Mouse (Mus musculus) adrenal gland, postnatal 36 days (tissue): ENCODE measurements at regions not wholly inside any gene's neighbourhood (a gene's known extent, or its start where the extent isn't known, plus 50 kb on each side); places are given as distances from the start of the nearest gene placed in this dataset.

Experiments used
- DNase-seq, 2 experiments: peaks; one replicate each; pipeline ENCODE4 v3.0.0; 2021; ENCODE audit warnings: mixed read lengths in 1 of 2

GRCm38 (mm10) chr11:85966207-85966606 lies 80.0 kb downstream of the Tbx4 start:
- DNase-seq: no peak

GRCm38 (mm10) chr11:85970287-85970686 lies 84.1 kb downstream of the Tbx4 start:
- no peak for DNase-seq

GRCm38 (mm10) chr11:85972385-85972784 lies 86.2 kb downstream of the Tbx4 start:
- peak; percentile 68 to 83 for DNase-seq

- no peak for DNase-seq
Measured at GRCm38 (mm10) chr11:85973736-85974135, 87.5 kb downstream of the Tbx4 start.

- DNase-seq: no peak
Measured at GRCm38 (mm10) chr11:85976693-85977434, 90.6 kb downstream of the Tbx4 start.

GRCm38 (mm10) chr11:85980388-85980787 lies 94.2 kb downstream of the Tbx4 start:
- DNase-seq: no peak

DNA sequence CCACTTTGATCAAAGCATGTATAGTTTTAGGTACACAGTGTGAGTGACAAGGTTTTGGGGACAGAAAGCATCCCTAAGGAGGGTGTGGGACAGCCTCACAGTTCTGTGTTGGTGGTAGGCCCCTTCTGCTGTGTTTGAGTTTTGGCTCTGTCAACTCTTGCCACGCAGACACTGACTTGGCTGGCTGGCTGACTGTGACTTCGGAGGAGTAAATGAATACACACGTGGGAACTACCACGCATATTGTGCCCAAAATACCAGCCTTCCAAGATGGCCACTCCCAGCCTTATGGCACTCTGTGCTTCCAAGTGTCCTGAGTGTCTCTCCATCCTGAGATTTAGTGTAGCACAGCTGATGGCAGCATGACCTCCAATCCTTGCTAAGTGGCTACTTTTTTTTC lies 95.3 kb downstream of the Tbx4 start:
- DNase-seq: no peak

DNA sequence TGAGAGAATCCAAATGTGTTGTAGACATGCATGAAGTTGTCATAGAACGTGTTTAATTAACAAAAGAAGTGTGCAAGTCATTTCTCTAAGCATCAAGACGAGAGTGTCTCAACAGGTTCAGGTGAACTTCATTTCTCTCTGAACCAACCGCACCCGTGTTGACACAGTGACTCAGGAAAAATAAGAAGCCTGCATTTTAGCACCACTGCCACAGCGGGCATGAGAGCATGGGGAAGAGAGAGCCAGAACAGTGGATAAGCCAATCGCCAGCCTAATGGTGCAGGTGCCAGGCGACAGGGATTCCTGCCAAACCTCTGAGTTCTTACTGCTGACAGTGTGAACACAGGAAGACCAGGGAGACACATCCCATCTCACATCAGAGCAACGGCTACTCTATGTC lies 100.1 kb downstream of the Tbx4 start:
- DNase-seq: no peak

- DNase-seq: no peak
Measured at GRCm38 (mm10) chr11:85987181-85987580, 101.0 kb downstream of the Tbx4 start.

DNA sequence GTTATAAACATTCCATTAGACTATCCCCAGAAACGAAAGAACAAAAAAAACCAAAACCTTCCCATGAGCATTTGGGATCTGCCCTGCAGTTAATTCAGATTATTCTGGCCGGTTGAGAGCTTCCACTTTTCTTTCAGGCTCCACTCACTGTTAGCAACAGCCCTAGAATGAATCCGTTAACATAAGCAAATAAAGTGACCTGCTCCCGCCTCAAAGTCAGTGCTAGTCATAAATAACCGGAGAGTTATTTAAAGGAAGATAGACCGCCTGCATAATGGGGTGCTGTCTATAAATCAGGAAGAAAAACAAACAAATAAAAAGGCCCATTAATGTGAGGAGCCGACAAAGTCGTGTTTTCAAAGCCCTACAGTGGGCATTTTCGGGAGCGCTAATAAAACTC lies 103.3 kb downstream of the Tbx4 start:
- DNase-seq: no peak

DNA sequence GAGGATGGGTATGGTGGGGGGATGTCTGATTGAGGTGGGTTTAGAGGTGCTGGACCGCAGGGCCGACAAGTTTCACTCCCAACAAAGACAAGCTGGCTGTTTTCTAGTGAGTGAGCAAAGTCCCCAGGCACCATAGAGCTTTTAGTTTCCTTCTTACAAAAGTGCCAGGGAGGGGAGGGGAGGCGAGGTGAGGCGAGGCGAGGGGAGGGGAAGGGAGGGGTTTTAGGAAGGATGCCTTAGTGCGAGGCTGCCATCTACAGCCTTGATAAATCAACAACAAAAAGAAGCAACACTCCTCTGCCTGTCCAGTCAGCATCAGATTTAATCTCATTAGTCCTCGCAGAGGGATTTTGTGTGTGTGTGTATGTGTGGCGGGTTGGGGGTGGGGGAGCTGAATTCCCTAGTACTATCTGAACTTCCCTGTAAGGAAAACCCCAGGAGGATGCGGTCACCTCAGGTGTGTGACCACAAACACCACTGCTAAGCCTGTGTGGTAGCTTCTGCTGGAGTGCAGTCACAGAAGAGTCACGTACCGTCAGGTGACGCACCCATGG lies 103.8 kb downstream of the Tbx4 start:
- DNase-seq: peak; percentile 8 to 46

- DNase-seq: peak in 1 of 2 experiments; percentile 18
Measured at GRCm38 (mm10) chr11:85995318-85996095, 109.3 kb downstream of the Tbx4 start.

GRCm38 (mm10) chr11:85996686-85997085 lies 110.5 kb downstream of the Tbx4 start:
- peak; percentile 23 to 47 for DNase-seq

DNA sequence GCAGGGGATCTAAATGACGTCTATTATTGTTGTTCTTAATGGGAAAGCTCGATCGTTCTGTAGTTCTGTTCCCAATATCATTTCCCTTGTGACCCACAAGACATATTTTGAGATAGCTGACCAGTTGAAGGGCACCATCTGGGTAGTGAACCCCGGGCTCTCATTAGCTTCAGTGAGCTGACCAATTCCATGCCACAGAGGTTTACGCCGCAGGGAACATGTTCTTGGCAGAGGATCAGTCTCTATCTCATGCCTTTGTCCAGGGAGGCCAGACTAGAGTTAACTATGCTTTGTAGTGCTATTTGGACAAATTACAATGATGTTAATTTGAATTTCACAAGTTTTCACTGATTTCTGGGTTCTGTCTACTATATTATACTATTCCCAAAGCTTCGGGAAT lies 117.1 kb downstream of the Tbx4 start:
- no peak for DNase-seq

- DNase-seq: no peak
Measured at GRCm38 (mm10) chr11:86005284-86005683, 119.1 kb downstream of the Tbx4 start.

GRCm38 (mm10) chr11:86005899-86006445 lies 119.8 kb downstream of the Tbx4 start:
- DNase-seq: peak; percentile 55 to 60

DNA sequence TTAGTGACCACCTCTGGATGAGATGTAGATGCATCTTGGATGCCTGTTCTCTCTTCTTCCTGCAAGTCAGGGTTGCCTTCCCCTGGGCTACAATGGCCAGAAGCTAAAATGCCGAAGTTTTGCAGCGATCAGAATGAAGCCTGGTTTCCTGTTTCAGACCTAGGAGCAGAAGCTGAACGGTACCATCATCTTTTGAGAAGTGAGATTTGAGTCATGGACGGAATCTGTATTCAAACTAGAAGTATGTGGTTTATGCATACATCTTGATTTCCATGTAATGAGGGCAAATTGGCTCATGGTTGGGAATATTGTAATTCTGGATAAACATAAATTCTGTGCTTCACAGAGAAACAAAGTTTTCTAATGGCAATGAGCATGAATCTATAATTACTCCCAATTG lies 120.6 kb downstream of the Tbx4 start:
- DNase-seq: no peak
